Mouse (Mus musculus): Measurements from ENCODE around the gene Zbed5.
"Not testable (repeated sequence)": the region's sequence is repeated elsewhere in the genome, so short reads cannot be mapped to it uniquely, and the experiment has no call there.

DNA sequence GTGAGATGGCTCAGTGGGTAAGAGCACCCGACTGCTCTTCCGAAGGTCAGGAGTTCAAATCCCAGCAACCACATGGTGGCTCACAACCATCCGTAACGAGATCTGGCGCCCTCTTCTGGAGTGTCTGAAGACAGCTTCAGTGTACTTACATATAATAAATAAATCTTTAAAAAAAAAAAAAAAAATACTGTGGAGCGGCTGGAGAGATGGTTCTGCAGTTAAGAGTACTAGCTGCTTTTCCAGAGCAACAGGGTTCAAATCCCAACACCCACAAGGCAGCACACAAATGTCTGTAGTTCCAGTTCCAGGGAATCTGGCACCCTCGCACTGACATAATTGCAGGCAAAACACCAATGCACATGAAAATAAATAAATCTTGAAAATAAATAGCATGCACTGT lies 5.1 kb upstream of the Zbed5 start:
- TF ChIP-seq GATA1, TAL1 (IDR thresholded peaks at IDR 0.05; ENCODE audit: low read length): not testable (repeated sequence)
